Mouse (Mus musculus) heart, embryonic 12.5 days (tissue): Measurements from ENCODE around the gene Plcd3. TPM values are rescaled to one million over a fixed set of nuclear protein-coding genes. Genes with fewer than 3 reads are reported as not detected.

Source experiments
- ATAC-seq: fragments of 200-750 bp; cut with Nextera tagmentation; 2 replicates; pipeline ENCODE4 v1.8.0; 2017; ENCODE audit warnings: moderate TSS enrichment, moderate library complexity; ENCODE audit not compliant: insufficient number of reproducible peaks, low FRiP score
- H3K27ac ChIP-seq: fragments of 300-500 bp; sonication (generic); 2 replicates; pipeline ENCODE4 v1.5.1; 2016; ENCODE audit warnings: mild to moderate bottlenecking, moderate library complexity; ENCODE audit not compliant: poor library complexity, severe bottlenecking
- H3K27me3 ChIP-seq: fragments of 300-500 bp; sonication (generic); replicated peaks from 2 replicates; pipeline ENCODE4 v1.6.1; 2016; ENCODE audit warnings: mild to moderate bottlenecking, moderate library complexity
- H3K36me3 ChIP-seq: fragments of 300-500 bp; sonication (generic); 2 replicates; pipeline ENCODE4 v1.6.1; 2016; ENCODE audit warnings: mild to moderate bottlenecking, moderate library complexity
- H3K4me1 ChIP-seq: fragments of 300-500 bp; sonication (generic); replicated peaks from 2 replicates; pipeline ENCODE4 v1.6.1; 2016; ENCODE audit warnings: mild to moderate bottlenecking
- H3K4me2 ChIP-seq: fragments of 300-500 bp; sonication (generic); 2 replicates; pipeline ENCODE4 v1.6.1; 2016; ENCODE audit warnings: mild to moderate bottlenecking, moderate library complexity
- H3K4me3 ChIP-seq: fragments of 300-500 bp; sonication (generic); 2 replicates; pipeline ENCODE4 v1.5.1; 2016; ENCODE audit warnings: mild to moderate bottlenecking
- H3K9ac ChIP-seq: fragments of 300-500 bp; sonication (generic); 2 replicates; pipeline ENCODE4 v1.6.1; 2016; ENCODE audit warnings: mild to moderate bottlenecking, moderate library complexity
- H3K9me3 ChIP-seq: fragments of 300-500 bp; sonication (generic); replicated peaks from 2 replicates; pipeline ENCODE4 v1.6.1; 2016; ENCODE audit warnings: mild to moderate bottlenecking, moderate library complexity
- WGBS: fragments of 180-500 bp; shearing (Covaris S2); methylation state at CpG from one replicate; pipeline ENCODE4 v1.1.7; 2016; 5-methylcytosine and 5-hydroxymethylcytosine counted together
- polyA plus RNA-seq: library from polyadenylated mRNA; unstranded; fragments of >200 nt; fragmentation: Nextera tagmentation; extraction: Ambion mirVana; gene quantifications from 2 replicates; pipeline ENCODE4 v1.2.1, GENCODE M21; 2016

The Plcd3 gene
- polyA plus RNA-seq, 1 experiment from 2014 or later: 5.8 TPM

DNA sequence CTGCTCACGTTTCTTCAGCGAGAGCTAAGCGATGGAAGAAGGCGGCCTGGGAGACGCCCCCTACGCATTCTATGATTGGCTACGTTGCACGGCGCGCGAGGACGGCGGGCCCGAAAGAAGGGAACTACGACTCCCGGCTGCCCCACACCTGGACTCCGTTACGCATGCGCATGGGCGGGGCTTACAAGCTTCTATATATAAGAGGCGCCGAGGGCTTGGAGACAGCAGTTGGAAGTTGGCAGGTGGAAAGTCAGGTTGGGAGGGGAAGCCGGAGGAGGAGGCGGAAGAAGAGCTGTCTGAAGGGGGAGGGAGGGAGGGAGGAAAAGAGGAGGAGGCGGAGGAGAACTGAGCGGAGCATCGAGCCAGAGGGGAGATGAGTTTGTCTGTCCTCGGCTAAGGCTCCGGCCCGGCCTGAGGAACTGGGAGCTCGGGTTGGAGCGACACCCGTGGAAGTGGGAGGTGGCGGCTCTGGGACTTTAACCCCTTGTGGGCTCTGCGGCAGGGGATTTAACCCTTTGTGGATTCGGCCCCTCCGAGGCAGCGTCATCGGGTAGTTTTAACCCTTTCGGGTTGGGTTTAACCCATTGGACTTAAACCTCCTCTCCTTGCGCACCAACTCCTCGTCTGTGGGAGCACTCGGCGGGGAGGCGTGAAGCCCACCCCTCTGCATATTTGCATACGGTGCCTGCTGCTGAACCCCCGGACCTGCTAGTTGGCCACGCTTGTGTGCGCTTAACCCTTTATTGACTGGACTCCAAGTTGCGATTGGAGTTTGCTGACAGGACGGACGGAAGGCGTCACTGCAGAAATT is 14.8 kb upstream of the Plcd3 start, which contains the start of gene Hexim1:
Gene Hexim1 (plus strand): TSS at position 224 of the 811 bp plus-strand sequence.
- Histone ChIP-seq H3K9ac (peak within 1 kb of the TSS; percentile 95), H3K27me3 (no peaks in the 10 kb centered on the region), H3K4me2 (peak within 1 kb of the TSS; percentile 90), H3K9me3 (no peaks in the 10 kb centered on the region), H3K4me3 (peak within 1 kb of the TSS; percentile 65), H3K36me3 (no peaks in the 10 kb centered on the region), H3K4me1 (peaks cover 24% of the 10 kb centered on the region), H3K27ac (peak within 1 kb of the TSS; percentile 91)
- WGBS: under 1% methylated on average over 53 of the region's 53 CpGs
- peak; percentile 95 for ATAC-seq

- H3K27me3 ChIP-seq: no peaks in the 10 kb centered on the region
- peak; percentile 79 for ATAC-seq
- WGBS: under 1% methylated on average over 34 of the region's 34 CpGs
These were observed 13.9 kb upstream of the Plcd3 start for GRCm38 (mm10) chr11:103115163-103116007.

GRCm38 (mm10) chr11:103114270-103114943 is 12.9 kb upstream of the Plcd3 start:
- peak overlapping the region; percentile 65 for H3K4me3 ChIP-seq
- H3K27me3 ChIP-seq: no peaks in the 10 kb centered on the region
- no peak for ATAC-seq
- peak overlapping the region; percentile 71 for H3K4me2 ChIP-seq
- H3K27ac ChIP-seq: peak overlapping the region; percentile 91; the same call in 1 of the 2 replicates
- H3K36me3 ChIP-seq: no peaks in the 10 kb centered on the region
- peaks cover 26% of the 10 kb centered on the region for H3K4me1 ChIP-seq
- peak overlapping the region; percentile 76 for H3K9ac ChIP-seq
- WGBS: 89% methylated on average over 11 of the region's 11 CpGs
- H3K9me3 ChIP-seq: no peaks in the 10 kb centered on the region

More at GRCm38 (mm10) chr11:103115163-103116007, 13.9 kb upstream of the Plcd3 start:
- peaks cover 26% of the 10 kb centered on the region for H3K4me1 ChIP-seq
- peak overlapping the region; percentile 90 for H3K4me2 ChIP-seq
- peak overlapping the region; percentile 91 for H3K27ac ChIP-seq
- H3K9me3 ChIP-seq: no peaks in the 10 kb centered on the region
- no peaks in the 10 kb centered on the region for H3K36me3 ChIP-seq
- peak overlapping the region; percentile 76 for H3K9ac ChIP-seq
- peak overlapping the region; percentile 65 for H3K4me3 ChIP-seq

- H3K4me2 ChIP-seq: no peak overlapping the region
- no peak overlapping the region for H3K27ac ChIP-seq
- H3K27me3 ChIP-seq: no peaks in the 10 kb centered on the region
- H3K9ac ChIP-seq: no peak overlapping the region
- WGBS: 87% methylated on average over 4 of the region's 4 CpGs
- H3K36me3 ChIP-seq: no peaks in the 10 kb centered on the region
- no peaks in the 10 kb centered on the region for H3K9me3 ChIP-seq
- H3K4me1 ChIP-seq: peaks cover 23% of the 10 kb centered on the region
- ATAC-seq: no peak
- H3K4me3 ChIP-seq: no peak overlapping the region
These were observed 12.3 kb upstream of the Plcd3 start for GRCm38 (mm10) chr11:103113771-103114170.

- H3K4me1 ChIP-seq: peaks cover 19% of the 10 kb centered on the region
- H3K4me3 ChIP-seq: no peak overlapping the region; the same call in 1 of the 2 replicates
- H3K4me2 ChIP-seq: peak overlapping the region; percentile 80; the same call in 1 of the 2 replicates
- H3K9me3 ChIP-seq: no peaks in the 10 kb centered on the region
- H3K27ac ChIP-seq: no peak overlapping the region
- H3K27me3 ChIP-seq: no peaks in the 10 kb centered on the region
- ATAC-seq: no peak
- WGBS: 39% methylated on average over 12 of the region's 12 CpGs
- H3K36me3 ChIP-seq: no peaks in the 10 kb centered on the region
- H3K9ac ChIP-seq: peak overlapping the region; percentile 60; the same call in 1 of the 2 replicates
These were observed 11.5 kb upstream of the Plcd3 start for GRCm38 (mm10) chr11:103113005-103113404.

DNA sequence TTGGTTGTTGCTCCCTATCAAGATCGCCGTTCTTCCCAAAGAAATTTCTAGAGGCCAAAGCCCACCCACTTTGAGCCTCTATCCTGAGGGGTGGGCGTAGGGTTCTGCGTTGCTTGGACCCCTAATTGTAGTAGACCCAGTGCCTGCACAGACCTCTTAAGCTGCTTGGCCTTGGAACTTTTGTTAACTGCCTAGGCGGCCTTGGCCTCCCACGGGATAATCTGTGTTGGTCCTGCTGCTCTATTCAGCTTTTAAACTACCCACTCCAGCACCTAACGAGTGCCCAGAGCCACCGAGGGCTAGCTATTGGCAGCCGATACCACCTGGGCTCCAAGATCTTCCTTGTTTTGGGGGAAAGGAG is 11.1 kb upstream of the Plcd3 start:
- 16% methylated on average over 9 of the region's 9 CpGs for WGBS

DNA sequence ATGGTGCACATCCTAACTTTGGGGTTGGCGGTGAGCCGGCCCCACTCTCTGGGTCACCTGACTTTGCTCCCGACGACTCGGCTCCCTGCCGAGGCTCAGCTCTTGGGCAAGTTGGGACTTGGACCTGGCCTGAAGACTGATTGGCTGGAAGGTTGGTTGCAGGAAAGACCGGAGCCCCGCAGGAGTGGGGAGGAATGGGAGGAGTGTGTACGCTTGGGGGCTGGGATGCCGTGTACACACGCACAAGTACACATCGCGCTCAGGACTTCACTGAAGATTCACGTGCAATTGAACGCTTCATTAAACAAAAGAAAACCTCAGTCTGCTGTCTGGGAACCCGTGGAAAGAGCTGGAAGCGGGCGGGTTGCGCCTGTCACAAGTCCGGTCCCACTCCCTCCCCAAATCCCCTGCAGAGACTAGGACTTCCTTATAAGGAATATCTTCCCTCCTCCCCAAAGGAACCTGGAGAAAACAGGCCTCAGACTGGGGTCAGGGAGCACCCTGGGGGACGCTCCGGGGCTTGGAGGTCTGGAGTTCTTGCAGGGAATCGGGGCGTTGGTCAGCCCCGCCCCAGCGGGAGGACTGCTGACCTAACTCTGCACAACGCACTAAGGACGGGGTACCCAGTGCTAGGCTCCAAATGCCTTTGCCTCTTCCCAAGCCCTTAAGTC is 10.6 kb upstream of the Plcd3 start:
- ATAC-seq: no peak
- peak overlapping the region; percentile 7; the same call in 1 of the 2 replicates for H3K27ac ChIP-seq
- H3K36me3 ChIP-seq: no peaks in the 10 kb centered on the region
- WGBS: under 1% methylated on average over 28 of the region's 28 CpGs
- no peaks in the 10 kb centered on the region for H3K9me3 ChIP-seq
- no peaks in the 10 kb centered on the region for H3K27me3 ChIP-seq
- peak overlapping the region; percentile 60 for H3K9ac ChIP-seq
- peaks cover 19% of the 10 kb centered on the region for H3K4me1 ChIP-seq
- H3K4me2 ChIP-seq: peak overlapping the region; percentile 80
- H3K4me3 ChIP-seq: peak overlapping the region; percentile 39

More for the DNA sequence above, 11.1 kb upstream of the Plcd3 start:
- peaks cover 19% of the 10 kb centered on the region for H3K4me1 ChIP-seq
- ATAC-seq: no peak
- no peaks in the 10 kb centered on the region for H3K36me3 ChIP-seq
- H3K27me3 ChIP-seq: no peaks in the 10 kb centered on the region
- H3K4me3 ChIP-seq: peak overlapping the region; percentile 39
- H3K4me2 ChIP-seq: peak overlapping the region; percentile 80
- no peaks in the 10 kb centered on the region for H3K9me3 ChIP-seq
- H3K9ac ChIP-seq: peak overlapping the region; percentile 60
- H3K27ac ChIP-seq: 0 out of 2 replicates have a peak overlapping the region, but pooled peaks have one; percentile 7

- H3K9me3 ChIP-seq: no peaks in the 10 kb centered on the region
- no peak overlapping the region for H3K27ac ChIP-seq
- ATAC-seq: no peak
- no peaks in the 10 kb centered on the region for H3K36me3 ChIP-seq
- peak overlapping the region; percentile 60 for H3K9ac ChIP-seq
- WGBS: 17% methylated on average over 10 of the region's 10 CpGs
- H3K4me1 ChIP-seq: peaks cover 19% of the 10 kb centered on the region
- H3K4me3 ChIP-seq: peak overlapping the region; percentile 39
- peak overlapping the region; percentile 80 for H3K4me2 ChIP-seq
- H3K27me3 ChIP-seq: no peaks in the 10 kb centered on the region
These were observed 9.8 kb upstream of the Plcd3 start for GRCm38 (mm10) chr11:103111301-103111700.

GRCm38 (mm10) chr11:103106386-103106785 is 4.9 kb upstream of the Plcd3 start:
- ATAC-seq: no peak
- 64% methylated on average over 4 of the region's 4 CpGs for WGBS
- Histone ChIP-seq H3K4me1 (peaks cover 19% of the 10 kb centered on the region), H3K36me3 (no peaks in the 10 kb centered on the region), H3K9ac (no peak overlapping the region), H3K9me3 (no peaks in the 10 kb centered on the region), H3K27ac (no peak overlapping the region), H3K27me3 (peaks cover 14% of the 10 kb centered on the region), H3K4me2 (no peak overlapping the region), H3K4me3 (no peak overlapping the region)

DNA sequence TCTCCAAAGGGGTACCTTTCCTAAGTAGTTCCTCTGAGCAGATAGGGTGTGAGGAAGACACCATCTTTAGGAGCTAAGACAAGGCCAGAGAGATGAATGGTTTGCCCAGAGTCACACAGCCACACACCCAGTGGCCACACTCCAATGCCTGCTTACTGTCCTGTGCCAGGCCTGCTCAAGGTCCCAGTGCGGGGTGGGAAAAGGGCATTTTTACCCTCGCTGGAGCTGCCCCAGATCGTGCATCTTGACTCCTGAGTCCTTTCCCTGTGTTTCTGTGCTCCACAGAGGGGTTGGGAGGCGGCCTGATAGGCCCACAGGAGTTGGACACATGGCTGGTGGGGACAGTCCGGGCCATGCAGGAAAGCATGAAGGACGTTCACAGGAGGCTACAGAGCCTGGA is 4.4 kb upstream of the Plcd3 start:
- H3K4me2 ChIP-seq: no peak overlapping the region
- H3K27ac ChIP-seq: no peak overlapping the region
- WGBS: 79% methylated on average over 6 of the region's 6 CpGs
- no peaks in the 10 kb centered on the region for H3K36me3 ChIP-seq
- no peak overlapping the region for H3K9ac ChIP-seq
- H3K4me1 ChIP-seq: peaks cover 19% of the 10 kb centered on the region
- ATAC-seq: no peak
- H3K27me3 ChIP-seq: peaks cover 14% of the 10 kb centered on the region
- H3K4me3 ChIP-seq: no peak overlapping the region
- no peaks in the 10 kb centered on the region for H3K9me3 ChIP-seq
